Mouse (Mus musculus) hindbrain, postnatal 0 days (tissue): ENCODE measurements around the gene Kcnip4. TPM values are rescaled to one million over a fixed set of nuclear protein-coding genes. Genes with fewer than 3 reads are reported as not detected.
A peak's percentile ranks its signal among the peaks of the same experiment; 100 is the strongest.

Experiments
- ATAC-seq: fragments of 200-750 bp; cut with Nextera tagmentation; 2 replicates; pipeline ENCODE4 v1.8.0; 2017; ENCODE audit warnings: mild to moderate bottlenecking, moderate TSS enrichment, moderate library complexity
- DNase-seq: peaks from one replicate; pipeline ENCODE4 v3.0.0-alpha.2; 2015; ENCODE audit warnings: low spot score
- H3K27ac ChIP-seq: fragments of 300-500 bp; sonication (generic); 2 replicates; pipeline ENCODE4 v1.5.1; 2014; ENCODE audit warnings: mild to moderate bottlenecking
- H3K27me3 ChIP-seq: fragments of 300-500 bp; sonication (generic); 2 replicates; pipeline ENCODE4 v1.6.1; 2014; ENCODE audit warnings: low read length, mixed read lengths; ENCODE audit not compliant: insufficient read depth
- H3K36me3 ChIP-seq: fragments of 300-500 bp; sonication (generic); 2 replicates; pipeline ENCODE4 v1.6.1; 2014; ENCODE audit warnings: low read length, mixed read lengths; ENCODE audit not compliant: insufficient read depth
- H3K4me1 ChIP-seq: fragments of 300-500 bp; sonication (generic); 2 replicates; pipeline ENCODE4 v1.6.1; 2014; ENCODE audit warnings: antibody characterized with exemption, low read length, mixed read lengths; ENCODE audit not compliant: insufficient read depth
- H3K4me2 ChIP-seq: fragments of 300-500 bp; sonication (generic); 2 replicates; pipeline ENCODE4 v1.6.1; 2014; ENCODE audit warnings: low read depth, mild to moderate bottlenecking, low read length, moderate library complexity, mixed read lengths
- H3K4me3 ChIP-seq: fragments of 300-500 bp; sonication (generic); 2 replicates; pipeline ENCODE4 v1.5.1; 2014; ENCODE audit warnings: low read length
- H3K9ac ChIP-seq: fragments of 300-500 bp; sonication (generic); replicated peaks from 2 replicates; pipeline ENCODE4 v1.6.1; 2014; ENCODE audit warnings: mild to moderate bottlenecking, low read length, moderate library complexity, mixed read lengths
- H3K9me3 ChIP-seq: fragments of 300-500 bp; sonication (generic); 2 replicates; pipeline ENCODE4 v1.6.1; 2016; ENCODE audit warnings: low read length, mixed read lengths
- CTCF ChIP-seq: IDR thresholded peaks from 2 replicates; pipeline ENCODE4 v1.5.1; 2016; ENCODE audit warnings: antibody characterized with exemption, control low read depth, low read depth
- WGBS: fragments of 180-500 bp; shearing (Covaris S2); extraction: QIAGEN DNeasy Blood & Tissue Kit; methylation state at CpG from one replicate; pipeline ENCODE4 v1.1.7; 2014; 5-methylcytosine and 5-hydroxymethylcytosine counted together
- polyA plus RNA-seq: library from polyadenylated mRNA; unstranded; fragments of >200 nt; fragmentation: Nextera tagmentation; extraction: Ambion mirVana; gene quantifications from 2 replicates; pipeline ENCODE4 v1.2.1, GENCODE M21; 2015
- total RNA-seq: library from RNA; depleted of rRNA; stranded (reverse); fragments of >200 nt; gene quantifications from 2 replicates; pipeline ENCODE4 v1.2.3, GENCODE M21; 2014

Gene Kcnip4
- total and polyA plus RNA-seq, 2 experiments from 2014 or later, result 12.3 to 24.4 TPM

GRCm38 (mm10) chr5:49201164-49201756, 323.4 kb downstream of the Kcnip4 start:
- H3K4me2 ChIP-seq, result no peak overlapping the region
- peak; percentile 12 for DNase-seq
- no peaks in the 10 kb centered on the region for H3K4me1 ChIP-seq

GRCm38 (mm10) chr5:49188236-49188635, 336.5 kb downstream of the Kcnip4 start:
- no peaks in the 10 kb centered on the region for H3K9me3 ChIP-seq
- no peak for TF ChIP-seq CTCF
- H3K4me3 ChIP-seq, result no peak overlapping the region
- H3K9ac ChIP-seq, result no peak overlapping the region
- DNase-seq, result peak; percentile 10
- WGBS, result 57% methylated on average over 1 of the region's 1 CpGs
- H3K27me3 ChIP-seq, result no peaks in the 10 kb centered on the region
- H3K36me3 ChIP-seq, result no peaks in the 10 kb centered on the region
- H3K4me2 ChIP-seq, result no peak overlapping the region
- no peaks in the 10 kb centered on the region for H3K4me1 ChIP-seq
- no peak overlapping the region for H3K27ac ChIP-seq
- ATAC-seq, result no peak

More at GRCm38 (mm10) chr5:49201164-49201756, 323.4 kb downstream of the Kcnip4 start:
- H3K9ac ChIP-seq, result no peak overlapping the region
- H3K27me3 ChIP-seq, result no peaks in the 10 kb centered on the region
- no peaks in the 10 kb centered on the region for H3K36me3 ChIP-seq
- no peak for TF ChIP-seq CTCF
- H3K4me3 ChIP-seq, result no peak overlapping the region
- no peaks in the 10 kb centered on the region for H3K9me3 ChIP-seq
- ATAC-seq, result no peak
- 37% methylated on average over 4 of the region's 4 CpGs for WGBS
- no peak overlapping the region for H3K27ac ChIP-seq

- TF ChIP-seq CTCF, result no peak
- H3K36me3 ChIP-seq, result no peaks in the 10 kb centered on the region
- DNase-seq (peak; percentile 72), ATAC-seq (peak; percentile 86)
- H3K9ac ChIP-seq, result no peak overlapping the region
- H3K4me2 ChIP-seq, result no peak overlapping the region
- no peak overlapping the region for H3K27ac ChIP-seq
- H3K4me1 ChIP-seq, result no peaks in the 10 kb centered on the region
- H3K9me3 ChIP-seq, result no peaks in the 10 kb centered on the region
- no peak overlapping the region for H3K4me3 ChIP-seq
- H3K27me3 ChIP-seq, result no peaks in the 10 kb centered on the region
- 55% methylated on average over 2 of the region's 2 CpGs for WGBS
Observed at GRCm38 (mm10) chr5:49150116-49150811, 374.4 kb downstream of the Kcnip4 start.

- Histone ChIP-seq H3K4me1 (no peaks in the 10 kb centered on the region), H3K27me3 (no peaks in the 10 kb centered on the region), H3K9ac (no peak overlapping the region), H3K36me3 (no peaks in the 10 kb centered on the region), H3K9me3 (no peaks in the 10 kb centered on the region), H3K27ac (no peak overlapping the region), H3K4me3 (no peak overlapping the region), H3K4me2 (no peak overlapping the region)
- TF ChIP-seq CTCF, result no peak
- DNase-seq (peak; percentile 6), ATAC-seq (no peak)
- whole genome bisulfite sequencing, result 72% methylated on average over 2 of the region's 2 CpGs
Observed at GRCm38 (mm10) chr5:49149684-49150083, 375.0 kb downstream of the Kcnip4 start.

- Histone ChIP-seq H3K4me3 (no peak overlapping the region), H3K36me3 (no peaks in the 10 kb centered on the region), H3K27me3 (no peaks in the 10 kb centered on the region), H3K9ac (no peak overlapping the region), H3K4me2 (no peak overlapping the region), H3K27ac (no peak overlapping the region), H3K4me1 (no peaks in the 10 kb centered on the region), H3K9me3 (no peaks in the 10 kb centered on the region)
- DNase-seq, result no peak
- WGBS, result 62% methylated on average over 5 of the region's 5 CpGs
- 0 out of 2 replicates have a peak, but pooled peaks have one; percentile 29 for ATAC-seq
- TF ChIP-seq CTCF, result no peak
Observed at GRCm38 (mm10) chr5:49095432-49095831, 429.3 kb downstream of the Kcnip4 start.

- ATAC-seq (no peak), DNase-seq (peak; percentile 78)
- Histone ChIP-seq H3K9me3 (no peaks in the 10 kb centered on the region), H3K27ac (no peak overlapping the region), H3K9ac (no peak overlapping the region), H3K36me3 (no peaks in the 10 kb centered on the region), H3K27me3 (no peaks in the 10 kb centered on the region), H3K4me1 (no peaks in the 10 kb centered on the region), H3K4me3 (no peak overlapping the region), H3K4me2 (no peak overlapping the region)
- peak; percentile 65 for TF ChIP-seq CTCF
- WGBS, result 43% methylated on average over 2 of the region's 2 CpGs
Observed at GRCm38 (mm10) chr5:49094945-49095344, 429.8 kb downstream of the Kcnip4 start.

GRCm38 (mm10) chr5:49094306-49094705, 430.4 kb downstream of the Kcnip4 start:
- no peak for DNase-seq
- no peak for TF ChIP-seq CTCF
- WGBS, result 42% methylated on average over 3 of the region's 3 CpGs
- no peak overlapping the region for H3K27ac ChIP-seq
- H3K9ac ChIP-seq, result no peak overlapping the region
- H3K36me3 ChIP-seq, result no peaks in the 10 kb centered on the region
- no peaks in the 10 kb centered on the region for H3K27me3 ChIP-seq
- H3K4me2 ChIP-seq, result no peak overlapping the region
- H3K4me1 ChIP-seq, result no peaks in the 10 kb centered on the region
- H3K4me3 ChIP-seq, result no peak overlapping the region
- H3K9me3 ChIP-seq, result no peaks in the 10 kb centered on the region
- no peak for ATAC-seq
